Mouse (Mus musculus) myocyte (in vitro differentiated cells): ENCODE results near the gene Ncan.

Experiments
- CEBPB ChIP-seq: IDR thresholded peaks from 2 replicates; pipeline ENCODE4 v1.6.1; 2011; ENCODE audit warnings: mild to moderate bottlenecking, moderate library complexity; ENCODE audit not compliant: poor library complexity, insufficient read depth, severe bottlenecking
- E2F4 ChIP-seq: IDR thresholded peaks from one replicate; pipeline ENCODE4 v1.6.1; 2011; ENCODE audit warnings: mild to moderate bottlenecking, control low read depth, moderate library complexity; ENCODE audit not compliant: insufficient read depth
- MAX ChIP-seq: IDR thresholded peaks from one replicate; pipeline ENCODE4 v1.6.1; 2011; ENCODE audit warnings: low read depth, mild to moderate bottlenecking, control low read depth
- MYOD1 ChIP-seq, 3 experiments: IDR thresholded peaks; one replicate each; pipeline ENCODE4 v1.6.1; 2011; ENCODE audit warnings: control low read depth in 2 of 3, low read depth in 2 of 3, mild to moderate bottlenecking in 2 of 3, moderate library complexity in 1 of 3; ENCODE audit not compliant: insufficient read length in 2 of 3, control insufficient read depth in 1 of 3
- MYOG ChIP-seq, 3 experiments: IDR thresholded peaks; one replicate each; pipeline ENCODE4 v1.6.1; 2011; ENCODE audit warnings: control low read depth in 2 of 3, low read depth in 2 of 3, mild to moderate bottlenecking in 2 of 3; ENCODE audit not compliant: insufficient read length in 2 of 3, control insufficient read depth in 1 of 3, insufficient read depth in 1 of 3
- POLR2A ChIP-seq: IDR thresholded peaks from one replicate; pipeline ENCODE4 v1.6.1; 2011; ENCODE audit warnings: low read depth, mild to moderate bottlenecking, control low read depth, moderate library complexity; ENCODE audit not compliant: insufficient read length
- POLR2AphosphoS2 ChIP-seq: IDR thresholded peaks from one replicate; pipeline ENCODE4 v1.6.1; 2011; ENCODE audit warnings: low read depth, control low read depth; ENCODE audit not compliant: insufficient read length
- REST ChIP-seq: IDR thresholded peaks from one replicate; pipeline ENCODE4 v1.6.1; 2011; ENCODE audit warnings: mild to moderate bottlenecking, control low read depth, moderate library complexity; ENCODE audit not compliant: insufficient read depth, insufficient read length
- TCF12 ChIP-seq: IDR thresholded peaks from one replicate; pipeline ENCODE4 v1.6.1; 2011; ENCODE audit warnings: mild to moderate bottlenecking, control low read depth; ENCODE audit not compliant: poor library complexity, insufficient read depth, severe bottlenecking
- TCF3 ChIP-seq: IDR thresholded peaks from one replicate; pipeline ENCODE4 v1.6.1; 2011; ENCODE audit warnings: low read depth, control low read depth; ENCODE audit not compliant: insufficient read length
- USF1 ChIP-seq: IDR thresholded peaks from one replicate; pipeline ENCODE4 v1.6.1; 2011; ENCODE audit warnings: low read depth, mild to moderate bottlenecking, control low read depth, moderate library complexity

GRCm38 (mm10) chr8:70118726-70119700 is 1.7 kb downstream of the Ncan start:
- TF ChIP-seq MYOD1 (IDR thresholded peaks at IDR 0.05; ENCODE audit: control insufficient read depth in 1 of 3, insufficient read length in 2 of 3, low read depth in 2 of 3), result no peak
- TF ChIP-seq CEBPB, result no peak
- TF ChIP-seq POLR2A, result no peak
- no peak for TF ChIP-seq E2F4
- TF ChIP-seq TCF12, result no peak
- no peak for TF ChIP-seq USF1
- no peak for TF ChIP-seq MAX
- no peak for TF ChIP-seq TCF3
- TF ChIP-seq REST, result no peak
- no peak for TF ChIP-seq MYOG (IDR thresholded peaks at IDR 0.05; ENCODE audit: control insufficient read depth in 1 of 3, insufficient read depth in 1 of 3, insufficient read length in 2 of 3, low read depth in 2 of 3)
- TF ChIP-seq POLR2AphosphoS2, result no peak
